Mouse (Mus musculus) hindbrain, embryonic 11.5 days (tissue): ENCODE data around the gene Cdcp1. TPM values are rescaled to one million over a fixed set of nuclear protein-coding genes. Genes with fewer than 3 reads are reported as not detected.

Source experiments
- ATAC-seq: fragments of 200-750 bp; cut with Nextera tagmentation; 2 replicates; pipeline ENCODE4 v1.8.0; 2017; ENCODE audit warnings: mild to moderate bottlenecking, moderate TSS enrichment, moderate library complexity; ENCODE audit not compliant: low FRiP score
- DNase-seq: peaks from one replicate; pipeline ENCODE4 v3.0.0-alpha.2; 2015; ENCODE audit warnings: low spot score
- H3K27ac ChIP-seq: fragments of 300-500 bp; sonication (generic); 2 replicates; pipeline ENCODE4 v1.5.1; 2014; ENCODE audit warnings: mild to moderate bottlenecking, low read depth, low read length
- H3K27me3 ChIP-seq: fragments of 300-500 bp; sonication (generic); 2 replicates; pipeline ENCODE4 v1.6.1; 2014; ENCODE audit warnings: mild to moderate bottlenecking, low read length, moderate library complexity, mixed read lengths; ENCODE audit not compliant: control insufficient read depth, insufficient read depth
- H3K36me3 ChIP-seq: fragments of 300-500 bp; sonication (generic); 2 replicates; pipeline ENCODE4 v1.6.1; 2014; ENCODE audit warnings: mild to moderate bottlenecking, low read length, moderate library complexity, mixed read lengths; ENCODE audit not compliant: control insufficient read depth, insufficient read depth
- H3K4me1 ChIP-seq: fragments of 300-500 bp; sonication (generic); replicated peaks from 2 replicates; pipeline ENCODE4 v1.6.1; 2014; ENCODE audit warnings: low read length, mixed read lengths; ENCODE audit not compliant: control insufficient read depth, insufficient read depth
- H3K4me2 ChIP-seq: fragments of 300-500 bp; sonication (generic); replicated peaks from 2 replicates; pipeline ENCODE4 v1.6.1; 2014; ENCODE audit warnings: mild to moderate bottlenecking, low read depth, low read length
- H3K4me3 ChIP-seq: fragments of 300-500 bp; sonication (generic); 2 replicates; pipeline ENCODE4 v1.5.1; 2014; ENCODE audit warnings: low read depth, low read length
- H3K9ac ChIP-seq: fragments of 300-500 bp; sonication (generic); 2 replicates; pipeline ENCODE4 v1.6.1; 2014; ENCODE audit warnings: low read depth, low read length
- H3K9me3 ChIP-seq: fragments of 300-500 bp; sonication (generic); 2 replicates; pipeline ENCODE4 v1.6.1; 2016; ENCODE audit warnings: low read length; ENCODE audit not compliant: control insufficient read depth
- WGBS: fragments of 180-500 bp; shearing (Covaris S2); extraction: QIAGEN DNeasy Blood & Tissue Kit; methylation state at CpG from one replicate; pipeline ENCODE4 v1.1.7; 2014; 5-methylcytosine and 5-hydroxymethylcytosine counted together
- polyA plus RNA-seq: library from polyadenylated mRNA; unstranded; fragments of >200 nt; fragmentation: Nextera tagmentation; extraction: Ambion mirVana; gene quantifications from 2 replicates; pipeline ENCODE4 v1.2.1, GENCODE M21; 2014

Cdcp1 gene
- polyA plus RNA-seq, 1 experiment from 2014 or later, result 1.2 TPM

GRCm38 (mm10) chr9:123165781-123166443 lies 49.9 kb downstream of the Cdcp1 start:
- Histone ChIP-seq H3K27ac (no peak overlapping the region), H3K9me3 (no peaks in the 10 kb centered on the region), H3K4me3 (no peak overlapping the region), H3K36me3 (no peaks in the 10 kb centered on the region), H3K4me2 (no peak overlapping the region), H3K4me1 (no peaks in the 10 kb centered on the region), H3K9ac (no peak overlapping the region), H3K27me3 (no peaks in the 10 kb centered on the region)
- DNase-seq, result peak; percentile 13
- no peak for ATAC-seq
- 83% methylated on average over 3 of the region's 3 CpGs for WGBS

- H3K9me3 ChIP-seq, result no peaks in the 10 kb centered on the region
- no peak for DNase-seq
- no peak overlapping the region for H3K4me2 ChIP-seq
- no peaks in the 10 kb centered on the region for H3K27me3 ChIP-seq
- no peaks in the 10 kb centered on the region for H3K4me1 ChIP-seq
- no peak overlapping the region for H3K4me3 ChIP-seq
- peak; percentile 25; the same call in 1 of the 2 replicates for ATAC-seq
- H3K36me3 ChIP-seq, result no peaks in the 10 kb centered on the region
- no peak overlapping the region for H3K27ac ChIP-seq
- H3K9ac ChIP-seq, result no peak overlapping the region
- 81% methylated on average over 4 of the region's 4 CpGs for WGBS
Observed at GRCm38 (mm10) chr9:123162985-123163694, 52.7 kb downstream of the Cdcp1 start.

- DNase-seq, result no peak
- Histone ChIP-seq H3K9me3 (no peaks in the 10 kb centered on the region), H3K36me3 (no peaks in the 10 kb centered on the region), H3K9ac (no peak overlapping the region), H3K27ac (no peak overlapping the region), H3K4me1 (no peaks in the 10 kb centered on the region), H3K4me2 (no peak overlapping the region), H3K27me3 (no peaks in the 10 kb centered on the region), H3K4me3 (no peak overlapping the region)
- ATAC-seq, result no peak
- WGBS, result 75% methylated on average over 2 of the region's 2 CpGs
Observed at GRCm38 (mm10) chr9:123161792-123162191, 54.0 kb downstream of the Cdcp1 start.

- 67% methylated on average over 7 of the region's 7 CpGs for WGBS
- Histone ChIP-seq H3K4me1 (no peaks in the 10 kb centered on the region), H3K27me3 (no peaks in the 10 kb centered on the region), H3K27ac (no peak overlapping the region), H3K4me3 (no peak overlapping the region), H3K36me3 (no peaks in the 10 kb centered on the region), H3K9me3 (no peaks in the 10 kb centered on the region), H3K9ac (no peak overlapping the region), H3K4me2 (no peak overlapping the region)
- no peak for ATAC-seq
- peak; percentile 75 for DNase-seq
Observed at GRCm38 (mm10) chr9:123159330-123159729, 56.5 kb downstream of the Cdcp1 start.

- H3K4me3 ChIP-seq, result no peak overlapping the region
- WGBS, result 61% methylated on average over 8 of the region's 8 CpGs
- no peak overlapping the region for H3K27ac ChIP-seq
- H3K9ac ChIP-seq, result no peak overlapping the region
- no peaks in the 10 kb centered on the region for H3K4me1 ChIP-seq
- no peaks in the 10 kb centered on the region for H3K36me3 ChIP-seq
- no peaks in the 10 kb centered on the region for H3K9me3 ChIP-seq
- ATAC-seq (no peak), DNase-seq (peak; percentile 46)
- H3K4me2 ChIP-seq, result no peak overlapping the region
- H3K27me3 ChIP-seq, result no peaks in the 10 kb centered on the region
Observed at GRCm38 (mm10) chr9:123158125-123158836, 57.6 kb downstream of the Cdcp1 start.

- Histone ChIP-seq H3K4me2 (no peak overlapping the region), H3K4me1 (no peaks in the 10 kb centered on the region), H3K27me3 (no peaks in the 10 kb centered on the region), H3K4me3 (no peak overlapping the region), H3K36me3 (no peaks in the 10 kb centered on the region), H3K27ac (no peak overlapping the region), H3K9me3 (no peaks in the 10 kb centered on the region), H3K9ac (no peak overlapping the region)
- DNase-seq (no peak), ATAC-seq (no peak)
Observed at GRCm38 (mm10) chr9:123157699-123158098, 58.1 kb downstream of the Cdcp1 start.

GRCm38 (mm10) chr9:123156910-123157361 lies 58.9 kb downstream of the Cdcp1 start:
- Histone ChIP-seq H3K9me3 (no peaks in the 10 kb centered on the region), H3K27me3 (no peaks in the 10 kb centered on the region), H3K36me3 (no peaks in the 10 kb centered on the region), H3K27ac (no peak overlapping the region), H3K4me1 (no peaks in the 10 kb centered on the region), H3K4me2 (no peak overlapping the region), H3K4me3 (0 out of 2 replicates have a peak overlapping the region, but pooled peaks have one; percentile 2), H3K9ac (no peak overlapping the region)
- ATAC-seq (peak; percentile 72; the same call in 1 of the 2 replicates), DNase-seq (peak; percentile 32)
- WGBS, result 24% methylated on average over 30 of the region's 30 CpGs

GRCm38 (mm10) chr9:123153121-123153520 lies 62.7 kb downstream of the Cdcp1 start:
- H3K4me2 ChIP-seq, result no peak overlapping the region
- H3K9ac ChIP-seq, result no peak overlapping the region
- H3K4me1 ChIP-seq, result no peaks in the 10 kb centered on the region
- H3K36me3 ChIP-seq, result no peaks in the 10 kb centered on the region
- H3K4me3 ChIP-seq, result no peak overlapping the region
- DNase-seq (no peak), ATAC-seq (no peak)
- WGBS, result 79% methylated on average over 2 of the region's 2 CpGs
- H3K27ac ChIP-seq, result no peak overlapping the region
- no peaks in the 10 kb centered on the region for H3K9me3 ChIP-seq
- no peaks in the 10 kb centered on the region for H3K27me3 ChIP-seq
